Mouse (Mus musculus) liver, adult 2 months (tissue): ENCODE results near the gene Srsf3.
A peak's percentile ranks its signal among the peaks of the same experiment; 100 is the strongest.

Source experiments
- CTCF ChIP-seq: fragments of 200-500 bp; IDR thresholded peaks from 2 replicates; pipeline ENCODE4 v1.5.1; 2011; ENCODE audit warnings: low read depth, low read length, control low read depth
- POLR2A ChIP-seq: fragments of 200-500 bp; IDR thresholded peaks from 2 replicates; pipeline ENCODE4 v1.6.1; 2011; ENCODE audit warnings: low read length, control low read depth; ENCODE audit not compliant: insufficient read depth; ENCODE audit errors: extremely low read depth

DNA sequence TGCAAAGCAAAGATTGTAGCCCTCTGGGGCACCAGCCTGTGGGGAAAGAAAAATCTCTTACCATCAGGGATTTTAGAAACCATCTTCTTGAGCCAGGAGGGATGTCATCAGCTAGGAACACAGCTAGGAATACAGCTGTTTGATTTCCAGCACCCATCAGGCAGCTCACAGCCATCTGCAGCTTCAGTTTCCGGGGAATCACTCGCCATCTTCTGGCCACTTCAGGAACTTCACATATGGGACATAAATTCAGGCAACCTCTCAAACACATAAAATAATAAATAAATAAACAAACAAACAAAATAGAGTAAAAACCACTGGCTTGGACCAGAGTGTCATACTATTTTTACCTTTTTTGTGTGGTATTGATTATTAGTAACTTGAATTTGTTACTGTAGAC, 16.8 kb upstream of the Srsf3 start:
- TF ChIP-seq CTCF (peak; percentile 70), POLR2A (no peak)
